Mouse (Mus musculus) brain, embryonic 14.5 days (tissue): ENCODE measurements around the gene Commd1.

Experiments
- CTCF ChIP-seq: fragments of 200-500 bp; IDR thresholded peaks from 2 replicates; pipeline ENCODE4 v1.5.1; 2012; ENCODE audit warnings: inconsistent platforms, mild to moderate bottlenecking, moderate library complexity, borderline replicate concordance; ENCODE audit not compliant: insufficient read depth, insufficient read length; ENCODE audit errors: extremely low read depth
- POLR2A ChIP-seq: fragments of 200-500 bp; IDR thresholded peaks from 2 replicates; pipeline ENCODE4 v1.6.1; 2012; ENCODE audit warnings: mild to moderate bottlenecking, inconsistent platforms, borderline replicate concordance; ENCODE audit not compliant: poor library complexity, insufficient read depth, insufficient read length, severe bottlenecking; ENCODE audit errors: extremely low read depth

DNA sequence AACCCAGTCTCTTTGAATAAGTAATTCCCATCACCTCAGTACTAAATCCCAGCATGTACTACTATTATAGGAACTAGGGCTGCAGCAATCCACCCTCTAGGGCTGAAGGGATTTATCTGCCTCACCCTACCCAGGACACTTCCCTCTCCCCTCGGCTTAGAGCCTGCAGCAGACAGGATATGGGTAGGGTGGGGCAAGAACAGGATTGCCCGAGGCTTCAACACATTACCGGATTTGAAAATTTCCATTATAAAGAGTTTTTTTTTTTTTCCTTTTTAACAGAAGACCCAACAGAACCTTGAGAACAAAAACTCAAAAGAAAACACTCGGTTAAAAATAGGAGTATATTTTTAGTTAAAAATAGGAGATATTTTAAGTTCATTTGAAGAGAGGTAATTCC, 130.8 kb downstream of the Commd1 start:
- no peak for TF ChIP-seq CTCF
- TF ChIP-seq POLR2A = no peak
